Mouse (Mus musculus) cerebellum, adult 2 months (tissue): ENCODE measurements around the gene Il23r.

ENCODE experiments used
- CTCF ChIP-seq: fragments of 200-500 bp; IDR thresholded peaks from 2 replicates; pipeline ENCODE4 v1.5.1; 2011; ENCODE audit warnings: low read depth, mild to moderate bottlenecking, control low read depth, low read length, moderate library complexity, borderline replicate concordance; ENCODE audit not compliant: insufficient read depth
- POLR2A ChIP-seq: fragments of 200-500 bp; IDR thresholded peaks from 2 replicates; pipeline ENCODE4 v1.6.1; 2011; ENCODE audit warnings: low read length, control low read depth, borderline replicate concordance; ENCODE audit not compliant: insufficient read depth

GRCm38 (mm10) chr6:67421761-67422160 lies 69.9 kb downstream of the Il23r start:
- TF ChIP-seq POLR2A: no peak
- no peak for TF ChIP-seq CTCF
